Mouse (Mus musculus) hindbrain, embryonic 12.5 days (tissue): ENCODE data around the gene Pan2. TPM values are rescaled to one million over a fixed set of nuclear protein-coding genes. Genes with fewer than 3 reads are reported as not detected.
A peak's percentile ranks its signal among the peaks of the same experiment; 100 is the strongest.
"Not testable (repeated sequence)": the region's sequence is repeated elsewhere in the genome, so short reads cannot be mapped to it uniquely, and the experiment has no call there.

Experiments
- ATAC-seq: fragments of 200-750 bp; cut with Nextera tagmentation; 2 replicates; pipeline ENCODE4 v1.8.0; 2017; ENCODE audit warnings: moderate TSS enrichment; ENCODE audit not compliant: low FRiP score
- H3K27ac ChIP-seq: fragments of 300-500 bp; sonication (generic); 2 replicates; pipeline ENCODE4 v1.5.1; 2016; ENCODE audit warnings: mild to moderate bottlenecking
- H3K27me3 ChIP-seq: fragments of 300-500 bp; sonication (generic); 2 replicates; pipeline ENCODE4 v1.6.1; 2016; ENCODE audit warnings: mild to moderate bottlenecking
- H3K36me3 ChIP-seq: fragments of 300-500 bp; sonication (generic); 2 replicates; pipeline ENCODE4 v1.6.1; 2016; ENCODE audit warnings: mild to moderate bottlenecking
- H3K4me1 ChIP-seq: fragments of 300-500 bp; sonication (generic); 2 replicates; pipeline ENCODE4 v1.6.1; 2016
- H3K4me2 ChIP-seq: fragments of 300-500 bp; sonication (generic); replicated peaks from 2 replicates; pipeline ENCODE4 v1.6.1; 2016; ENCODE audit warnings: mild to moderate bottlenecking
- H3K4me3 ChIP-seq: fragments of 300-500 bp; sonication (generic); 2 replicates; pipeline ENCODE4 v1.5.1; 2016; ENCODE audit warnings: mild to moderate bottlenecking
- H3K9ac ChIP-seq: fragments of 300-500 bp; sonication (generic); 2 replicates; pipeline ENCODE4 v1.6.1; 2016; ENCODE audit warnings: mild to moderate bottlenecking, moderate library complexity
- H3K9me3 ChIP-seq: fragments of 300-500 bp; sonication (generic); replicated peaks from 2 replicates; pipeline ENCODE4 v1.6.1; 2016; ENCODE audit warnings: mild to moderate bottlenecking
- WGBS: fragments of 180-500 bp; shearing (Covaris S2); methylation state at CpG from one replicate; pipeline ENCODE4 v1.1.7; 2016; 5-methylcytosine and 5-hydroxymethylcytosine counted together
- polyA plus RNA-seq: library from polyadenylated mRNA; unstranded; fragments of >200 nt; fragmentation: Nextera tagmentation; extraction: Ambion mirVana; gene quantifications from 2 replicates; pipeline ENCODE4 v1.2.1, GENCODE M21; 2016

Pan2 gene
- polyA plus RNA-seq, 1 experiment from 2014 or later: 34.1 TPM

GRCm38 (mm10) chr10:128270287-128270841 is 32.8 kb upstream of the Pan2 start, which contains the start of gene Stat2:
Gene Stat2, plus strand, starts transcription at chr10:128270559.
- Histone ChIP-seq H3K36me3 (no peaks in the 10 kb centered on the region), H3K4me3 (peak within 1 kb of the TSS; percentile 79), H3K27me3 (0 out of 2 replicates have a peak, but pooled peaks cover 2% of the 10 kb centered on the region), H3K4me1 (0 out of 2 replicates have a peak, but pooled peaks cover 2% of the 10 kb centered on the region), H3K27ac (peak within 1 kb of the TSS; percentile 83), H3K4me2 (peak within 1 kb of the TSS; percentile 65), H3K9me3 (no peaks in the 10 kb centered on the region), H3K9ac (peak within 1 kb of the TSS; percentile 80)
- under 1% methylated on average over 43 of the region's 43 CpGs for WGBS
- ATAC-seq: peak; percentile 99

DNA sequence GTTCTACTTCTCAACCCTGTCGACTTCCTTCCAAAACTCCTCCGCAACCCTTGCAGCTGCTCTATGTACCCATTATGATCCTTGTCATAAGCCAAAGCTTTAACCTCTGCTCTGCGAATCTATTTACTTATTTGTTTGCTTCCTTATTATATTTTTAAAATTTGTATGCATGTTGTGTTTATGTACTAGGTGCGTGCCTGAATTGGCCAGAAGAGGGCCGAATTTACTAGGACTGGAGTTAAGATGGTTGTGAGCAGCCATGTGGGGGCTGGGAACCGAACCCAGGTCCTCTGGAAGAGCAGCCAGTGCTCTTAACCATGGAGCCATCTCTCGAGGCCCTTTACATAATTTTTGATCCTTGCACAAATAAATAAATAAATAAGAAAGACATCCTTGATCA is 32.3 kb upstream of the Pan2 start:
- WGBS: 43% methylated on average over 7 of the region's 7 CpGs
- Histone ChIP-seq H3K4me2 (peak overlapping the region; percentile 65), H3K27me3 (0 out of 2 replicates have a peak, but pooled peaks cover 2% of the 10 kb centered on the region), H3K9ac (peak overlapping the region; percentile 80), H3K36me3 (no peaks in the 10 kb centered on the region), H3K27ac (peak overlapping the region; percentile 83), H3K4me1 (0 out of 2 replicates have a peak, but pooled peaks cover 2% of the 10 kb centered on the region), H3K9me3 (no peaks in the 10 kb centered on the region), H3K4me3 (peak overlapping the region; percentile 79)
- ATAC-seq: no peak

DNA sequence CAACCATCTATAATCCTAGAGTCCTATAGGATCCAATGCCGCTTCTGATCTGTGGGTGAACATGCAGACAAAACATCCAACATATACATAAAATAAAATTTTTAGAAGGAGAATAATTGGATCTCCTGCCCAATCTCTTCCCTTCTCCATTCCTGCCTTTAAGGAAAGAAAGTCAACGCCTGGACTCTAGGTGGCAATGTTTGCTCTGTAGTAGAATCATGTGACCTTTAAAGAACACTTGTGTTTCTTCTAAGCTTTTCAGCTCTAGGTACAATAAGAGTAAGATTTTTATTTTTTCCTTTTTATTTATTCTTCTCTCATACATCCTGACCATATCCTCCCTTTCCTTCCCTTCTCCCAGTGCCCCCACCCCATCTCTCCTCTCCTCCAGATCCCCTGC is 31.3 kb upstream of the Pan2 start:
- H3K9ac ChIP-seq: no peak overlapping the region
- no peak for ATAC-seq
- H3K4me1 ChIP-seq: 0 out of 2 replicates have a peak, but pooled peaks cover 2% of the 10 kb centered on the region
- no peak overlapping the region for H3K27ac ChIP-seq
- no peaks in the 10 kb centered on the region for H3K9me3 ChIP-seq
- 0 out of 2 replicates have a peak, but pooled peaks cover 4% of the 10 kb centered on the region for H3K36me3 ChIP-seq
- H3K27me3 ChIP-seq: 0 out of 2 replicates have a peak, but pooled peaks cover 2% of the 10 kb centered on the region
- no peak overlapping the region for H3K4me2 ChIP-seq
- 62% methylated on average over 2 of the region's 2 CpGs for WGBS
- no peak overlapping the region for H3K4me3 ChIP-seq

DNA sequence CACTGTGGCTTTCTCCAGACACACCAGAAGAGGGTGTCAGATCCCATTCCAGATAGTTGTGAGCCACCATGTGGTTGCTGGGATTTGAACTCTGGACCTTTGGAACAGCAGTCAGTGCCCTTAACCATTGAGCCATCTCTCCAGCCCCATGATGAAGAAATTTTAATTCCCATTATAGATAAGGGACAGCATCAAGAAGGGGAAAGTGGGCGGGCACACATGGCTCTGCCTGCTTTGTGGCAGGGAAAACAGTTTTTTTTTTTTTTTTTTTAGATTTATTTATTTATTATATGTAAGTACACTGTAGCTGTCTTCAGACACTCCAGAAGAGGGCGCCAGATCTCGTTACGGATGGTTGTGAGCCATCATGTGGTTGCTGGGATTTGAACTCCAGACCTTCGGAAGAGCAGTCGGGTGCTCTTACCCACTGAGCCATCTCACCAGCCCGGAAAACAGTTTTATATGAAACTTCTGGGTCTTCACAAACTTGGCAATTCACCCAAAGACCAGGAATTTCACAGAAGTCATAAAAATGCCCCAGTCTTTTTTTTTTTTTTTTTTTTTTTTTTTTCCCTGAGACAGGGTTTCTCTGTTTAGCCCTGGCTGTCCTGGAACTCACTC is 30.2 kb upstream of the Pan2 start:
- H3K27ac ChIP-seq, H3K9me3 ChIP-seq, ATAC-seq, H3K27me3 ChIP-seq, H3K9ac ChIP-seq, H3K4me3 ChIP-seq, H3K4me1 ChIP-seq, H3K4me2 ChIP-seq: not testable (repeated sequence)
- H3K36me3 ChIP-seq: 0 out of 2 replicates have a peak, but pooled peaks cover 12% of the 10 kb centered on the region
- 89% methylated on average over 6 of the region's 7 CpGs for WGBS

DNA sequence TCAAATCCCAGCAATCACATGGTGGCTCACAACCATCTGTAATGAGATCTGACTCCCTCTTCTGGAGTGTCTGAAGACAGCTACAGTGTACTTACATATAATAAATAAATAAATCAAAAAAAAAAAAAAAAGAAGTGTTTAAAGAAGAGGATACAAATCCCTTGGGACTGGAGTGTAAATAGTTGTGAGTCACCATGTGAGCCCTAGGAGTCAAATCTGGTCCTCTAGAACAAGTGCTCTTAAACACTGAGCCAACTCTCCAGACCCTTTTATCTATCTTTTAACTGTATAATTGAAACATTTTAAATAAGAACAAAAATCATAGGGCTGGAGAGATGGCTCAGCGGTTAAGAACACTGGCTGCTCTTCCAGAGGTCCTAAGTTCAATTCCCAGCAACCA is 27.8 kb upstream of the Pan2 start:
- not testable (repeated sequence) for H3K27me3 ChIP-seq, ATAC-seq, H3K4me2 ChIP-seq, H3K27ac ChIP-seq, H3K9me3 ChIP-seq, H3K4me3 ChIP-seq, H3K9ac ChIP-seq, H3K4me1 ChIP-seq
- H3K36me3 ChIP-seq: peaks cover 26% of the 10 kb centered on the region
- 94% methylated on average over 1 of the region's 1 CpGs for WGBS

DNA sequence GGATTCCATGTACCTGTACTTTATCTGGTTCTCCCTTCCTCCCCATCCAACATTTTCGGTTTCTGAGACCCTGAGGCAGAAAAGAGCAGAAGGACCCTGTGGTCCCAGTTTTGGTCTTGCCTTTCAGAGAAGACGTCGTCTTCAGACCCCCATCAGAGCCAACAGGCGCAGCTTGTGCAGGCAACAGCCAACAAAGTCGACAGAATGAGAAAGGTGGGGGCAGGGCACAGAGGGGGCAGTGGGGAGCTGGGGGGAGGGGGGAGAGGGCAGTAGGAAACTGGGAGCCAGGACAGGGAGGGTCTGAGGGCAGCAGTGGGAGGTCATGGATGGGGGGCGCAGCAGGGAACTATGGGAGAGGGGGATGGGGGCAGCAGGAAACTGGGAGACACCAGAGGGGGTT is 25.0 kb upstream of the Pan2 start:
- Histone ChIP-seq H3K27ac (no peak overlapping the region), H3K9me3 (no peaks in the 10 kb centered on the region), H3K9ac (no peak overlapping the region), H3K4me3 (no peak overlapping the region), H3K4me1 (no peaks in the 10 kb centered on the region), H3K36me3 (peaks cover 48% of the 10 kb centered on the region), H3K27me3 (no peaks in the 10 kb centered on the region), H3K4me2 (no peak overlapping the region)
- WGBS: 55% methylated on average over 6 of the region's 6 CpGs
- no peak for ATAC-seq

DNA sequence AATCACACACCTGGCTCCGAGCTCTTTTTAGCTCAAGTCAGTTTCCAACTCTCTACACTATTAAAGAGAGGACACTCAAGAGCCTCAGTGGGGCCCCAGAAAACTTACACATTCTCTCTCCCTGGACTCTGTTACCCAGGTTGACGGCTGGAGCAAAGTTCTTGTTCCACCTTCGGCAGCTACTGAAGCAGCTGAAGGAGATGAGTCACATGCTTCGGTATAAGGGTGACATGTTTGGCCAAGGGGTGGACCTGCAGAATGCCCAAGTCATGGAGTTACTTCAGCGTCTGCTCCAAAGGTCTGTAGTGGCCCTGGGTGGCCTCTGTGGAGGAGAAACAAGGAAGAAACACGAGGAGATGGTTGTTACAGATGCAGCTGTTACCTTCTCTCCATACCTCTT is 22.2 kb upstream of the Pan2 start:
- no peaks in the 10 kb centered on the region for H3K27me3 ChIP-seq
- no peak overlapping the region for H3K4me2 ChIP-seq
- H3K9me3 ChIP-seq: no peaks in the 10 kb centered on the region
- no peaks in the 10 kb centered on the region for H3K4me1 ChIP-seq
- no peak for ATAC-seq
- peaks cover 72% of the 10 kb centered on the region for H3K36me3 ChIP-seq
- H3K4me3 ChIP-seq: no peak overlapping the region
- no peak overlapping the region for H3K9ac ChIP-seq
- WGBS: 91% methylated on average over 6 of the region's 6 CpGs
- no peak overlapping the region for H3K27ac ChIP-seq

- Histone ChIP-seq H3K4me1 (no peaks in the 10 kb centered on the region), H3K9ac (no peak overlapping the region), H3K27ac (no peak overlapping the region), H3K4me3 (no peak overlapping the region), H3K4me2 (no peak overlapping the region), H3K9me3 (no peaks in the 10 kb centered on the region), H3K27me3 (no peaks in the 10 kb centered on the region), H3K36me3 (peaks cover 77% of the 10 kb centered on the region)
- 95% methylated on average over 14 of the region's 14 CpGs for WGBS
- ATAC-seq: no peak
These were observed 21.5 kb upstream of the Pan2 start for GRCm38 (mm10) chr10:128281682-128282081.

DNA sequence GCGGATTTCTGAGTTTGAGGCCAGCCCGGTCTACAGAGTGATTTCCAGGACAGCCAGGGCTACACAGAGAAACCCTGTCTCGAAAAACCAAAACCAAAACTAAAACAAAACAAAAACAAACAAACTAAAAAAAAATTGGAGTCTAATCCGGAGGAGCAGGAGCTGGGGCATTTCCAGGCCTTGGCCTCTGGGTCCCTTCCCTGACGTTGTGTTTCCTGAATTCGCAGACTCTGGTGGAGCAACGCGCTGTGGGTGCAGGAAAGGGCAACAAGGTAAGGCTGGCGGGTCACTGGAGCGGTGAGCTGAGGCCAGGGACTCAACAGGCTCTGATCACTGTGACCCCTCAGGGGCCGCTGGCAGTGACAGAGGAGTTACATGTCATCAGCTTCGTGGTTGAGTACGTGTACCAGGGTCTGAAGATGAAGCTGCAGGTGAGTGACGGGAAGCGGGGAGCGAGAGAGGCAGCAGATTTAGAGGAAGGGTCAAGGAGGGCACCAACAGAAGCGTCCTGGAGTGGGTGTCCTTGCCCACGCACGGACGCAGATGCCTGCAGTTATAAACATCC is 20.2 kb upstream of the Pan2 start:
- Histone ChIP-seq H3K9ac (no peak overlapping the region), H3K4me2 (no peak overlapping the region), H3K36me3 (peaks cover 74% of the 10 kb centered on the region), H3K27me3 (no peaks in the 10 kb centered on the region), H3K27ac (no peak overlapping the region), H3K9me3 (no peaks in the 10 kb centered on the region), H3K4me1 (no peaks in the 10 kb centered on the region), H3K4me3 (no peak overlapping the region)
- ATAC-seq: no peak
- 89% methylated on average over 20 of the region's 20 CpGs for WGBS

GRCm38 (mm10) chr10:128283604-128284579 is 19.2 kb upstream of the Pan2 start:
- Histone ChIP-seq H3K9ac (no peak overlapping the region; the same call in 1 of the 2 replicates), H3K36me3 (peaks cover 77% of the 10 kb centered on the region), H3K27me3 (no peaks in the 10 kb centered on the region), H3K4me2 (no peak overlapping the region), H3K4me1 (no peaks in the 10 kb centered on the region), H3K9me3 (no peaks in the 10 kb centered on the region), H3K4me3 (no peak overlapping the region), H3K27ac (no peak overlapping the region)
- WGBS: 68% methylated on average over 31 of the region's 31 CpGs
- ATAC-seq: peak; percentile 52; the same call in 1 of the 2 replicates

DNA sequence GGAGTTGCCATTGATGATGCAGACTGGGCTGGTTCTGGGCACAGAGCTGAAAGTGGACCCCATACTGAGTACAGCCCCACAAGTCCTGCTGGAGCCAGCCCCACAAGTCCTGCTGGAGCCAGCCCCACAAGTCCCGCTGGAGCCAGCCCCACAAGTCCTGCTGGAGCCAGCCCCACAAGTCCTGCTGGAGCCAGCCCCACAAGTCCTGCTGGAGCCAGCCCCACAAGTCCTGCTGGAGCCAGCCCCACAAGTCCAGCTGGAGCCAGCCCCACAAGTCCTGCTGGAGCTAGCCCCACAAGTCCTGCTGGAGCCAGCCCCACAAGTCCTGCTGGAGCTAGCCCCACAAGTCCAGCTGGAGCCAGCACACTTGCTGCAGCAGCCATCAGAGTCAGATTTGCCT is 12.5 kb upstream of the Pan2 start:
- H3K36me3 ChIP-seq: peaks cover 55% of the 10 kb centered on the region
- WGBS: 88% methylated on average over 1 of the region's 1 CpGs
- H3K9ac ChIP-seq, H3K27me3 ChIP-seq, H3K4me3 ChIP-seq, H3K4me2 ChIP-seq, ATAC-seq, H3K27ac ChIP-seq, H3K9me3 ChIP-seq, H3K4me1 ChIP-seq: not testable (repeated sequence)
